Mouse (Mus musculus) stomach, postnatal 0 days (tissue): Measurements from ENCODE around the gene Oaz1. TPM values are rescaled to one million over a fixed set of nuclear protein-coding genes. Genes with fewer than 3 reads are reported as not detected.

Source experiments
- ATAC-seq: fragments of 200-750 bp; cut with Nextera tagmentation; 2 replicates; pipeline ENCODE4 v1.8.0; 2017; ENCODE audit not compliant: low FRiP score, low TSS enrichment
- DNase-seq: peaks from one replicate; pipeline ENCODE4 v3.0.0-alpha.2; 2016; ENCODE audit warnings: low spot score
- H3K27ac ChIP-seq: fragments of 300-500 bp; sonication (generic); replicated peaks from 2 replicates; pipeline ENCODE4 v1.5.1; 2014; ENCODE audit warnings: mild to moderate bottlenecking, control low read depth
- H3K27me3 ChIP-seq: fragments of 300-500 bp; sonication (generic); 2 replicates; pipeline ENCODE4 v1.6.1; 2014; ENCODE audit warnings: low read length; ENCODE audit not compliant: control insufficient read depth, insufficient read depth
- H3K36me3 ChIP-seq: fragments of 300-500 bp; sonication (generic); 2 replicates; pipeline ENCODE4 v1.6.1; 2014; ENCODE audit warnings: low read length, mixed read lengths; ENCODE audit not compliant: control insufficient read depth, insufficient read depth
- H3K4me1 ChIP-seq: fragments of 300-500 bp; sonication (generic); replicated peaks from 2 replicates; pipeline ENCODE4 v1.6.1; 2014; ENCODE audit warnings: antibody characterized with exemption; ENCODE audit not compliant: control insufficient read depth, insufficient read depth
- H3K4me2 ChIP-seq: fragments of 300-500 bp; sonication (generic); replicated peaks from 2 replicates; pipeline ENCODE4 v1.6.1; 2014; ENCODE audit warnings: low read depth, mild to moderate bottlenecking, control low read depth, moderate library complexity
- H3K4me3 ChIP-seq: fragments of 300-500 bp; sonication (generic); 2 replicates; pipeline ENCODE4 v1.5.1; 2014; ENCODE audit warnings: low read depth, low read length, control low read depth
- H3K9ac ChIP-seq: fragments of 300-500 bp; sonication (generic); 2 replicates; pipeline ENCODE4 v1.6.1; 2014; ENCODE audit warnings: mild to moderate bottlenecking, low read length, control low read depth, mixed read lengths
- H3K9me3 ChIP-seq: fragments of 300-500 bp; sonication (generic); 2 replicates; pipeline ENCODE4 v1.6.1; 2016; ENCODE audit warnings: low read length; ENCODE audit not compliant: control insufficient read depth
- CTCF ChIP-seq: IDR thresholded peaks from 2 replicates; pipeline ENCODE4 v1.5.1; 2016; ENCODE audit warnings: antibody characterized with exemption, low read depth, mild to moderate bottlenecking, moderate library complexity
- EP300 ChIP-seq: optimal IDR thresholded peaks from 2 replicates; pipeline ENCODE3; 2016; ENCODE audit warnings: antibody characterized with exemption
- WGBS: fragments of 180-500 bp; shearing (Covaris S2); extraction: QIAGEN DNeasy Blood & Tissue Kit; methylation state at CpG from one replicate; pipeline ENCODE4 v1.1.7; 2014; 5-methylcytosine and 5-hydroxymethylcytosine counted together
- microRNA counts: library from miRNA; unstranded; fragments of <30 nt; microRNA quantifications from one replicate; lab custom pipeline; 2015
- microRNA-seq: library from miRNA; unstranded; fragments of <30 nt; microRNA quantifications from one replicate; pipeline ENCODE4, GENCODE M21; 2016
- polyA plus RNA-seq: library from polyadenylated mRNA; unstranded; fragments of >200 nt; fragmentation: Nextera tagmentation; extraction: Ambion mirVana; gene quantifications from 2 replicates; pipeline ENCODE4 v1.2.1, GENCODE M21; 2015

Gene Oaz1
- polyA plus RNA-seq, 1 experiment from 2014 or later: 1,070 TPM

GRCm38 (mm10) chr10:80876594-80876993, 50.1 kb downstream of the Oaz1 start:
- no peak overlapping the region for H3K4me3 ChIP-seq
- DNase-seq (no peak), ATAC-seq (no peak)
- H3K4me2 ChIP-seq: no peak overlapping the region
- 27% methylated on average over 3 of the region's 3 CpGs for WGBS
- H3K4me1 ChIP-seq: no peaks in the 10 kb centered on the region
- H3K9me3 ChIP-seq: no peaks in the 10 kb centered on the region
- no peaks in the 10 kb centered on the region for H3K27me3 ChIP-seq
- H3K27ac ChIP-seq: no peak overlapping the region
- no peaks in the 10 kb centered on the region for H3K36me3 ChIP-seq
- H3K9ac ChIP-seq: no peak overlapping the region
- no peak for TF ChIP-seq CTCF
- no peak for TF ChIP-seq EP300

MicroRNAs within 50 kb of the gene (microRNA counts, 519-probe panel; counts per million panel counts)
- microRNA mmu-miR-1982 (lab: Ali Mortazavi, UCI): not detected

Small RNA genes within 50 kb of the gene (microRNA-seq; reads per million reads assigned to microRNA genes)
- 1.6 reads per million for gene Mir1982

Other genes with a start within 250 kb of the Oaz1 start
- 8.3 and 8.4 TPM in 2 replicates for gene Klf16, start 249.3 kb upstream of the Oaz1 start, polyA plus RNA-seq
- gene Abhd17a, start 236.3 kb upstream of the Oaz1 start, polyA plus RNA-seq: 92.5 and 103 TPM in 2 replicates
- gene Scamp4, start 223.8 kb upstream of the Oaz1 start, polyA plus RNA-seq: 67.8 and 77.3 TPM in 2 replicates
- 4.1 and 4.3 TPM in 2 replicates for gene Adat3, start 223.8 kb upstream of the Oaz1 start, polyA plus RNA-seq
- 1.4 and 1.7 TPM in 2 replicates for gene Gm49322, start 220.6 kb upstream of the Oaz1 start, polyA plus RNA-seq
- 75.4 and 83.9 TPM in 2 replicates for gene Csnk1g2, start 203.8 kb upstream of the Oaz1 start, polyA plus RNA-seq
- gene Btbd2, start 169.6 kb upstream of the Oaz1 start, polyA plus RNA-seq: 28.3 and 30.0 TPM in 2 replicates
- 55.2 and 61.7 TPM in 2 replicates for gene Mknk2, start 148.5 kb upstream of the Oaz1 start, polyA plus RNA-seq
- gene Mob3a, start 124.7 kb upstream of the Oaz1 start, polyA plus RNA-seq: 22.9 and 23.9 TPM in 2 replicates
- gene Izumo4, start 124.5 kb upstream of the Oaz1 start, polyA plus RNA-seq: 14.8 and 18.0 TPM in 2 replicates
- gene Ap3d1, start 84.4 kb upstream of the Oaz1 start, polyA plus RNA-seq: 38.7 and 42.7 TPM in 2 replicates
- gene Dot1l, start 71.5 kb upstream of the Oaz1 start, polyA plus RNA-seq: 5.4 and 6.2 TPM in 2 replicates
- gene Sf3a2, start 28.5 kb upstream of the Oaz1 start, polyA plus RNA-seq: 27.7 and 31.8 TPM in 2 replicates
- gene Plekhj1, start 28.0 kb upstream of the Oaz1 start, polyA plus RNA-seq: 62.0 and 65.8 TPM in 2 replicates
- 6.8 and 6.9 TPM in 2 replicates for gene Amh, start 21.4 kb upstream of the Oaz1 start, polyA plus RNA-seq
- 0.86 and 0.96 TPM in 2 replicates for gene Jsrp1, start 13.2 kb upstream of the Oaz1 start, polyA plus RNA-seq
- gene Lingo3, start 17.4 kb downstream of the Oaz1 start, polyA plus RNA-seq: 0.12 and 0.17 TPM in 2 replicates
- 176 and 180 TPM in 2 replicates for gene Lsm7, start 28.6 kb downstream of the Oaz1 start, polyA plus RNA-seq
- gene Sppl2b, start 28.6 kb downstream of the Oaz1 start, polyA plus RNA-seq: 17.7 and 23.0 TPM in 2 replicates
- gene Tmprss9, start 45.2 kb downstream of the Oaz1 start, polyA plus RNA-seq: 2.0 and 2.2 TPM in 2 replicates
- gene Timm13, start 74.3 kb downstream of the Oaz1 start, polyA plus RNA-seq: 292 and 304 TPM in 2 replicates
- 12.0 and 12.4 TPM in 2 replicates for gene Lmnb2, start 91.6 kb downstream of the Oaz1 start, polyA plus RNA-seq
- 59.5 and 62.2 TPM in 2 replicates for gene Gadd45b, start 103.4 kb downstream of the Oaz1 start, polyA plus RNA-seq
- gene Gng7, start 188.3 kb downstream of the Oaz1 start, polyA plus RNA-seq: 1.3 and 1.8 TPM in 2 replicates
- gene Diras1, start 199.0 kb downstream of the Oaz1 start, polyA plus RNA-seq: 0.40 and 0.42 TPM in 2 replicates
- 11.0 and 11.1 TPM in 2 replicates for gene Slc39a3, start 210.8 kb downstream of the Oaz1 start, polyA plus RNA-seq
- 93.7 and 98.7 TPM in 2 replicates for gene Sgta, start 233.5 kb downstream of the Oaz1 start, polyA plus RNA-seq
- 77.2 and 83.8 TPM in 2 replicates for gene Thop1, start 243.4 kb downstream of the Oaz1 start, polyA plus RNA-seq